Mouse (Mus musculus) erythroblast, embryonic 14.5 days (primary cell): ENCODE data around the gene Mapk14. TPM values are rescaled to one million over a fixed set of nuclear protein-coding genes. Genes with fewer than 3 reads are reported as not detected.

Source experiments
- H3K27me3 ChIP-seq: 2 replicates; pipeline ENCODE4 v1.6.1; 2012; ENCODE audit warnings: inconsistent platforms; ENCODE audit not compliant: control insufficient read depth
- H3K36me3 ChIP-seq: 2 replicates; pipeline ENCODE4 v1.6.1; 2012; ENCODE audit warnings: mild to moderate bottlenecking, inconsistent platforms; ENCODE audit not compliant: control insufficient read depth
- H3K4me1 ChIP-seq: 2 replicates; pipeline ENCODE4 v1.6.1; 2012; ENCODE audit warnings: inconsistent platforms; ENCODE audit not compliant: control insufficient read depth
- H3K4me3 ChIP-seq: replicated peaks from 2 replicates; pipeline ENCODE3; 2012; ENCODE audit warnings: moderate library complexity, mild to moderate bottlenecking, inconsistent platforms
- H3K9me3 ChIP-seq: 2 replicates; pipeline ENCODE4 v1.6.1; 2012; ENCODE audit warnings: low read length, inconsistent platforms, mixed read lengths; ENCODE audit not compliant: control insufficient read depth
- GATA1 ChIP-seq: IDR thresholded peaks from 2 replicates; pipeline ENCODE4 v1.6.1; 2012; ENCODE audit warnings: low read length, inconsistent platforms, mixed read lengths
- TAL1 ChIP-seq: IDR thresholded peaks from 3 replicates; pipeline ENCODE4 v1.6.1; 2012; ENCODE audit warnings: low read length, inconsistent platforms, mixed read lengths
- polyA plus RNA-seq: library from polyadenylated mRNA; stranded (reverse); fragments of >175 nt; gene quantifications from 2 replicates; pipeline ENCODE4 v1.2.3, GENCODE M21; 2012

Gene Mapk14
- polyA plus RNA-seq, 1 experiment = 1.5 TPM

GRCm38 (mm10) chr17:28694832-28695231 lies 3.7 kb downstream of the Mapk14 start:
- TF ChIP-seq GATA1 = no peak
- H3K4me1 ChIP-seq = peaks cover 68% of the 10 kb centered on the region
- H3K4me3 ChIP-seq = no peak overlapping the region
- no peaks in the 10 kb centered on the region for H3K9me3 ChIP-seq
- peaks cover 42% of the 10 kb centered on the region for H3K36me3 ChIP-seq
- no peaks in the 10 kb centered on the region for H3K27me3 ChIP-seq

- no peak for TF ChIP-seq TAL1
- no peak for TF ChIP-seq GATA1
- H3K9me3 ChIP-seq = no peaks in the 10 kb centered on the region
- H3K4me1 ChIP-seq = peaks cover 68% of the 10 kb centered on the region
- H3K36me3 ChIP-seq = peaks cover 53% of the 10 kb centered on the region
- H3K4me3 ChIP-seq = no peak overlapping the region
- no peaks in the 10 kb centered on the region for H3K27me3 ChIP-seq
These were observed 5.5 kb downstream of the Mapk14 start for GRCm38 (mm10) chr17:28696641-28697040.

- H3K4me1 ChIP-seq = peaks cover 68% of the 10 kb centered on the region
- H3K36me3 ChIP-seq = peaks cover 59% of the 10 kb centered on the region
- no peak overlapping the region for H3K4me3 ChIP-seq
- TF ChIP-seq TAL1 = no peak
- TF ChIP-seq GATA1 = no peak
- no peaks in the 10 kb centered on the region for H3K27me3 ChIP-seq
- no peaks in the 10 kb centered on the region for H3K9me3 ChIP-seq
These were observed 6.4 kb downstream of the Mapk14 start for GRCm38 (mm10) chr17:28697290-28698195.

- TF ChIP-seq GATA1 = no peak
- TF ChIP-seq TAL1 = no peak
- Histone ChIP-seq H3K4me3 (no peak overlapping the region), H3K4me1 (peaks cover 63% of the 10 kb centered on the region), H3K9me3 (no peaks in the 10 kb centered on the region), H3K36me3 (peaks cover 63% of the 10 kb centered on the region), H3K27me3 (no peaks in the 10 kb centered on the region)
These were observed 7.1 kb downstream of the Mapk14 start for GRCm38 (mm10) chr17:28698245-28698644.

- Histone ChIP-seq H3K27me3 (no peaks in the 10 kb centered on the region), H3K9me3 (no peaks in the 10 kb centered on the region), H3K4me3 (no peak overlapping the region), H3K4me1 (peaks cover 59% of the 10 kb centered on the region), H3K36me3 (peaks cover 59% of the 10 kb centered on the region)
- TF ChIP-seq GATA1 = no peak
These were observed 7.5 kb downstream of the Mapk14 start for GRCm38 (mm10) chr17:28698672-28699071.

GRCm38 (mm10) chr17:28699789-28700188 lies 8.7 kb downstream of the Mapk14 start:
- TF ChIP-seq TAL1 (no peak), GATA1 (no peak)
- Histone ChIP-seq H3K4me1 (peaks cover 53% of the 10 kb centered on the region), H3K9me3 (no peaks in the 10 kb centered on the region), H3K4me3 (no peak overlapping the region), H3K27me3 (no peaks in the 10 kb centered on the region), H3K36me3 (peaks cover 53% of the 10 kb centered on the region)

- H3K36me3 ChIP-seq = peaks cover 54% of the 10 kb centered on the region
- no peak overlapping the region for H3K4me3 ChIP-seq
- no peaks in the 10 kb centered on the region for H3K27me3 ChIP-seq
- H3K4me1 ChIP-seq = peaks cover 45% of the 10 kb centered on the region
- TF ChIP-seq TAL1 (no peak), GATA1 (no peak)
- H3K9me3 ChIP-seq = no peaks in the 10 kb centered on the region
These were observed 10.0 kb downstream of the Mapk14 start for GRCm38 (mm10) chr17:28701171-28701570.

- Histone ChIP-seq H3K4me3 (no peak overlapping the region), H3K9me3 (no peaks in the 10 kb centered on the region), H3K36me3 (peaks cover 49% of the 10 kb centered on the region), H3K4me1 (peaks cover 40% of the 10 kb centered on the region), H3K27me3 (no peaks in the 10 kb centered on the region)
- TF ChIP-seq TAL1 (no peak), GATA1 (no peak)
These were observed 10.6 kb downstream of the Mapk14 start for GRCm38 (mm10) chr17:28701737-28702136.

- Histone ChIP-seq H3K36me3 (peaks cover 44% of the 10 kb centered on the region), H3K4me3 (no peak overlapping the region), H3K9me3 (no peaks in the 10 kb centered on the region), H3K27me3 (no peaks in the 10 kb centered on the region), H3K4me1 (peaks cover 34% of the 10 kb centered on the region)
- TF ChIP-seq GATA1 (no peak), TAL1 (no peak)
These were observed 11.5 kb downstream of the Mapk14 start for GRCm38 (mm10) chr17:28702646-28703045.

- Histone ChIP-seq H3K36me3 (peaks cover 36% of the 10 kb centered on the region), H3K4me1 (peaks cover 19% of the 10 kb centered on the region), H3K4me3 (no peak overlapping the region), H3K9me3 (no peaks in the 10 kb centered on the region), H3K27me3 (no peaks in the 10 kb centered on the region)
- TF ChIP-seq GATA1 (no peak), TAL1 (no peak)
These were observed 15.6 kb downstream of the Mapk14 start for GRCm38 (mm10) chr17:28706697-28707096.
